Mouse (Mus musculus) CH12.LX (cell line): Measurements from ENCODE around the gene Trmt10a. TPM values are rescaled to one million over a fixed set of nuclear protein-coding genes. Genes with fewer than 3 reads are reported as not detected.
A peak's percentile ranks its signal among the peaks of the same experiment; 100 is the strongest.

Experiments
- DNase-seq: peaks from one replicate; pipeline ENCODE4 v3.0.0-alpha.2; 2013; ENCODE audit errors: extremely low read depth
- H3K27ac ChIP-seq: 2 replicates; pipeline ENCODE4 v1.5.1; 2012; ENCODE audit warnings: low read depth, mild to moderate bottlenecking, control low read depth, moderate library complexity; ENCODE audit not compliant: insufficient read depth
- H3K27me3 ChIP-seq: replicated peaks from 2 replicates; pipeline ENCODE3; 2012; ENCODE audit warnings: inconsistent platforms
- H3K36me3 ChIP-seq, 2 experiments: replicated peaks in 1 of 2; 2 replicates each; pipeline versions ENCODE3 to v1.6.1; 2012; ENCODE audit warnings: inconsistent platforms in 1 of 2, low read length in 1 of 2, mild to moderate bottlenecking in 1 of 2, mixed read lengths in 1 of 2, moderate library complexity in 1 of 2; ENCODE audit not compliant: control insufficient read depth in 1 of 2, insufficient read depth in 1 of 2
- H3K4me1 ChIP-seq, 2 experiments: 2 replicates each; pipeline ENCODE4 v1.6.1; 2012; ENCODE audit warnings: inconsistent platforms in 1 of 2, moderate library complexity in 1 of 2; ENCODE audit not compliant: insufficient read depth in 2 of 2, control insufficient read depth in 1 of 2
- H3K4me2 ChIP-seq: 2 replicates; pipeline ENCODE4 v1.6.1; 2012; ENCODE audit warnings: low read depth, mild to moderate bottlenecking, control low read depth; ENCODE audit not compliant: poor library complexity, insufficient read depth, severe bottlenecking
- H3K4me3 ChIP-seq, 3 experiments: fragments of 150-350 bp in 1 of 3; sonication (generic) in 1 of 3; replicated peaks in 1 of 3; 2 replicates each; pipeline versions ENCODE3 to v1.5.1; 2011 to 2012; ENCODE audit warnings: low read depth in 2 of 3, low read length in 2 of 3, mild to moderate bottlenecking in 2 of 3, moderate library complexity in 2 of 3, control low read depth in 1 of 3, improper control_type of control experiment in 1 of 3, inconsistent platforms in 1 of 3, mixed read lengths in 1 of 3; ENCODE audit not compliant: poor library complexity in 1 of 3
- H3K79me2 ChIP-seq: replicated peaks from 2 replicates; pipeline ENCODE4 v1.6.1; 2012; ENCODE audit warnings: mild to moderate bottlenecking, moderate library complexity; ENCODE audit not compliant: control insufficient read depth, poor library complexity, insufficient read depth, severe bottlenecking; ENCODE audit errors: extremely low read depth
- H3K9ac ChIP-seq: 2 replicates; pipeline ENCODE4 v1.6.1; 2012; ENCODE audit warnings: low read depth, mild to moderate bottlenecking, control low read depth, moderate library complexity; ENCODE audit not compliant: insufficient read depth
- H3K9me3 ChIP-seq: replicated peaks from 2 replicates; pipeline ENCODE3; 2012; ENCODE audit warnings: low read length, inconsistent platforms, mixed read lengths
- CHD1 ChIP-seq: IDR thresholded peaks from 2 replicates; pipeline ENCODE4 v1.6.1; 2012; ENCODE audit warnings: low read depth, low read length, improper control_type of control experiment, inconsistent platforms
- CTCF ChIP-seq, 2 experiments: IDR thresholded peaks in 1 of 2; conservative IDR thresholded peaks in 1 of 2; 2 replicates each; pipeline ENCODE4 v1.5.1; 2011 to 2012; ENCODE audit warnings: low read depth in 2 of 2, low read length in 2 of 2, improper control_type of control experiment in 1 of 2, inconsistent platforms in 1 of 2, mild to moderate bottlenecking in 1 of 2, moderate library complexity in 1 of 2
- ELF1 ChIP-seq: IDR thresholded peaks from 2 replicates; pipeline ENCODE4 v1.6.1; 2014; ENCODE audit warnings: low read depth, mild to moderate bottlenecking, inconsistent platforms, low read length, improper control_type of control experiment
- EP300 ChIP-seq: IDR thresholded peaks from 2 replicates; pipeline ENCODE4 v1.6.1; 2011; ENCODE audit warnings: low read length, improper control_type of control experiment
- GABPA ChIP-seq: IDR thresholded peaks from 2 replicates; pipeline ENCODE4 v1.6.1; 2012; ENCODE audit warnings: low read depth, low read length, improper control_type of control experiment, inconsistent platforms; ENCODE audit not compliant: insufficient replicate concordance
- JUN ChIP-seq: IDR thresholded peaks from 2 replicates; pipeline ENCODE4 v1.6.1; 2011; ENCODE audit warnings: low read depth, mild to moderate bottlenecking, low read length, improper control_type of control experiment, moderate library complexity; ENCODE audit not compliant: insufficient read depth
- JUND ChIP-seq: conservative IDR thresholded peaks from 2 replicates; pipeline ENCODE4 v1.6.1; 2011; ENCODE audit warnings: low read depth, low read length, improper control_type of control experiment
- MAFK ChIP-seq: IDR thresholded peaks from 2 replicates; pipeline ENCODE4 v1.6.1; 2011; ENCODE audit warnings: low read length, improper control_type of control experiment; ENCODE audit not compliant: insufficient replicate concordance
- MXI1 ChIP-seq: IDR thresholded peaks from 2 replicates; pipeline ENCODE4 v1.6.1; 2011; ENCODE audit warnings: mild to moderate bottlenecking, low read depth, low read length, improper control_type of control experiment
- NRF1 ChIP-seq: IDR thresholded peaks from 2 replicates; pipeline ENCODE4 v1.6.1; 2014; ENCODE audit warnings: low read depth, mild to moderate bottlenecking, inconsistent platforms, low read length, improper control_type of control experiment, moderate library complexity
- PAX5 ChIP-seq: IDR thresholded peaks from 2 replicates; pipeline ENCODE4 v1.6.1; 2012; ENCODE audit warnings: low read length, inconsistent platforms, mixed read lengths
- POLR2AphosphoS2 ChIP-seq: IDR thresholded peaks from 2 replicates; pipeline ENCODE4 v1.6.1; 2011; ENCODE audit warnings: low read depth, low read length, improper control_type of control experiment
- RCOR1 ChIP-seq: conservative IDR thresholded peaks from 2 replicates; pipeline ENCODE4 v1.6.1; 2012; ENCODE audit warnings: low read depth, mild to moderate bottlenecking, inconsistent platforms, low read length, improper control_type of control experiment
- UBTF ChIP-seq: IDR thresholded peaks from 2 replicates; pipeline ENCODE4 v1.6.1; 2012; ENCODE audit warnings: low read depth, mild to moderate bottlenecking, inconsistent platforms, low read length, improper control_type of control experiment, moderate library complexity
- USF1 ChIP-seq: IDR thresholded peaks from 2 replicates; pipeline ENCODE4 v1.6.1; 2014; ENCODE audit warnings: low read depth, mild to moderate bottlenecking, inconsistent platforms, low read length, improper control_type of control experiment
- ZC3H11A ChIP-seq: IDR thresholded peaks from 2 replicates; pipeline ENCODE4 v1.6.1; 2012; ENCODE audit warnings: low read depth, mild to moderate bottlenecking, inconsistent platforms, low read length, improper control_type of control experiment
- ZMIZ1 ChIP-seq: IDR thresholded peaks from 2 replicates; pipeline ENCODE4 v1.6.1; 2012; ENCODE audit warnings: low read depth, mild to moderate bottlenecking, inconsistent platforms, low read length, improper control_type of control experiment
- ZNF384 ChIP-seq: IDR thresholded peaks from 2 replicates; pipeline ENCODE4 v1.6.1; 2012; ENCODE audit warnings: low read depth, low read length, improper control_type of control experiment, inconsistent platforms
- dilution Hi-C: fragments of 300-500 bp; cut with MboI; formaldehyde crosslinking; loops from 2 replicates; pipeline ENCODE4 v1.14.3; 2020; ENCODE audit warnings: low sequenced_read_pairs; ENCODE audit not compliant: extremely low pct_unique_long_range_greater_than_20kb, extremely low pct_ligation_motif_present
- in situ Hi-C: fragments of 300-500 bp; cut with MboI; formaldehyde crosslinking; loops from 3 replicates; pipeline ENCODE4 v1.14.3; 2019; ENCODE audit warnings: low sequenced_read_pairs, low pct_ligation_motif_present, low pct_unique_long_range_greater_than_20kb, mixed read lengths
- polyA plus RNA-seq: library from polyadenylated mRNA; unstranded; fragments of >175 nt; gene quantifications from 2 replicates; pipeline ENCODE4 v1.2.1, GENCODE M21; 2012; ENCODE audit warnings: low read depth; ENCODE audit not compliant: insufficient read length
- total RNA-seq, 2 experiments: library from RNA; depleted of rRNA; stranded (reverse); fragments of 300-350 nt in 1 of 2; fragments of >200 nt in 1 of 2; gene quantifications; 2 replicates each; pipeline ENCODE4 v1.2.3; 2012 to 2014

Trmt10a gene
- total and polyA plus RNA-seq, 3 experiments, result 31.6 to 65.7 (median 38.0) TPM

DNA sequence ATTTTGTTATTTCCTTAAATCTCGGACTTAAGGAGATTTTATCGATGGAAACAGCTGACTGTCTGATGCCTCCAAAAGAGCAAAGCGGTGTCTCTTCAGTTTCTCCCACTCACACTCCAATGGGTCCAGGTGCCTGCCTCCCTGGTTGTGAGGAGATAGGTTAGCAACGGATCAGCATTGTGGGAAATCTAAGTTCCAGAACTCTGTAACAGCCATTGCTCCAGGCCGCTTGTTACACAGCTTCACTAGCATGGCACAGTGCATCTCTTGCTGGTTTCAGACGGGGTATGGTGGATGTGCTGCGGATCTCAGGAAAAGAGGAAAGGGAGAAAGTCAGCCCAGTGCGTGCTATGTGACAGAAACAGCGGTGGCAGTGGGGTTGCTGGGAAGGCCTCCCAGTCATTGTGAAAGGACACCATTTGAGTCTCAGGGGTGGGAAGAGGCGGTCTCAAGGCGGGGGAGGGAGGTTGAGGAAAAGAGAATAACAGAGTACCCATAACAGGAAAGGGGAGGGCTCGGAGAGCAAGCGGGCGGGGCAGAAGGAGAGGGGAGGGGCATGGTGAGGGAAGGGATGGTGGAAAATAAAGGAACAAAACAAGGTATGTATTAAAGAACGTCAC is 50.5 kb downstream of the Trmt10a start, which contains the start of gene 4930579F01Rik (continued):
- TF ChIP-seq CTCF (conservative IDR thresholded peaks at IDR 0.05 in 1 of 2, IDR thresholded peaks at IDR 0.05 in 1 of 2; ENCODE audit: low read depth in 2 of 2, low read length in 2 of 2) (no peak), POLR2AphosphoS2 (no peak), ELF1 (no peak), ZNF384 (no peak), MXI1 (0 out of 2 replicates have a peak, but pooled peaks have one; percentile 34), PAX5 (no peak), NRF1 (no peak), UBTF (no peak), JUN (0 out of 2 replicates have a peak, but pooled peaks have one; percentile 33), CHD1 (no peak), ZC3H11A (no peak)
- TF ChIP-seq, all 38 proteins: peak for 14

DNA sequence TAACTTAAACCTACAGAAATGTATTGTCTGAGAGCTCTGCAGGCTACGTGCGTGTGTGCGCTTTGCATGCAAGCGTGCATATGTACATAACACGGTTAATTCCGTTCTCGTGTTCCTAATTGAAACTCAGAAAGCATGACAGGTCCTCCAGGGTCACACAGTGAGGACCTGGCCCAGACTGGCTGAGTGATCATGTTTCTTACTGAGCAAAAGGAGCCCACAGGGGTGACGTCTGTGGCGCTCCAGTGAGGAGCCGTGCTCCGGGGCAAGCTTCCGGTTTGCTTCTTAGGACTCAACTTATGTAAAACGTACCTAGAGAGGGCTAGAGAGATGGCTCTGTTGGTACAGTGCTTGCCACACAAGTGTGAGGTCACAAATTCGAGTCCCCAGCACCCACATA is 53.8 kb downstream of the Trmt10a start:
- H3K9ac ChIP-seq, result no peak overlapping the region
- no peak for TF ChIP-seq EP300
- TF ChIP-seq USF1, result no peak
- no peak for TF ChIP-seq JUND
- no peak for TF ChIP-seq ELF1
- TF ChIP-seq GABPA, result no peak
- no peak for TF ChIP-seq MAFK
- TF ChIP-seq RCOR1, result no peak
- TF ChIP-seq ZMIZ1, result no peak
- TF ChIP-seq, all 38 proteins: peak for 0
- dilution Hi-C loops, result no loop called here
- peak overlapping the region; percentile 94; the same call in 1 of the 2 replicates for H3K4me2 ChIP-seq
- no peak for DNase-seq
- H3K36me3 ChIP-seq, result no peaks in the 10 kb centered on the region
- no peaks in the 10 kb centered on the region for H3K9me3 ChIP-seq
- no peak overlapping the region for H3K27ac ChIP-seq
- no peak overlapping the region for H3K4me3 ChIP-seq
- H3K79me2 ChIP-seq, result no peaks in the 10 kb centered on the region
- H3K27me3 ChIP-seq, result peaks cover 2% of the 10 kb centered on the region
- peaks cover 9 to 16% of the 10 kb centered on the region in 2 experiments for H3K4me1 ChIP-seq
- in situ Hi-C loops, result loop anchor here (10.0 kb wide), 1 partner anchor 238 kb away; no protein-coding TSS in a partner anchor
